16 mouse cellular contexts compared by ENCODE assay signal in the genomic region with DNA sequence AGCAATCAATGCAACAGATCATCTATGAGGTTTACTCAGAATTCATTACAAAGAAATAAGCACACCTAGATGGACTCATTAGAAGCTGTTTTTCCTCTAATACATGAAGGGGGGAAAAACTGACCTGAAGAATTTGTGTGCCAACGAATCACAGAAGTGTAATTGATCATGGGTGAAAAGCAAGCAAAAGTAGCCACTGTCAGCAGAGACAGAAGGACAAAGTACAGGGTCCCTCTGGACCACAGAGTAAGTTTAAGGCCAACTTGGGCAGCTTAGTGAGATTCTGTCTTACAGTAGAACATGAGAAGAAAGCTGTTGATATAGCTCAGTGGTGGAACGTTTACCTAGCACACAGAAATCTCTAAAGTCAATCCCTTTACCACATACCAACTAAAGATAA.
"Had no signal": no experiment of that assay in that cellular context is flagged by ENCODE, and none has a peak within 500 bp of the region (broad histone marks: within the 10 kb centered on the region; RNA-seq: fewer than 3 reads in every experiment).

No protein-coding gene starts in this region.

- H3K27me3 ChIP-seq: neural tube, embryonic 13.5 days; neural tube, embryonic 15.5 days; stomach, embryonic 15.5 days had no signal

- H3K4me2 ChIP-seq: neural tube, embryonic 13.5 days; neural tube, embryonic 15.5 days; stomach, embryonic 15.5 days had no signal

- H3K4me1 ChIP-seq: neural tube, embryonic 13.5 days; neural tube, embryonic 15.5 days; stomach, embryonic 15.5 days had no signal

- H3K4me3 ChIP-seq: neural tube, embryonic 13.5 days; neural tube, embryonic 15.5 days; stomach, embryonic 15.5 days had no signal

- DNase-seq: retina, postnatal 1 day; right cerebral cortex, adult 18-20 months; right cerebral cortex, postnatal 14 days; right cerebral cortex, postnatal 25 days; right cerebral cortex, postnatal 4 days; spleen, adult 18-20 months; thymus, adult 18-20 months; thymus, adult 2 months; thymus, postnatal 14 days; thymus, postnatal 25 days; thymus, postnatal 36 days; thymus, postnatal 4 days had no signal

- H3K36me3 ChIP-seq: neural tube, embryonic 13.5 days; neural tube, embryonic 15.5 days; stomach, embryonic 15.5 days had no signal

- H3K27ac ChIP-seq: neural tube, embryonic 13.5 days; neural tube, embryonic 15.5 days; stomach, embryonic 15.5 days; stomach, postnatal 0 days had no signal

- H3K9ac ChIP-seq: neural tube, embryonic 13.5 days; neural tube, embryonic 15.5 days; stomach, embryonic 15.5 days had no signal

- H3K9me3 ChIP-seq: neural tube, embryonic 13.5 days; neural tube, embryonic 15.5 days; stomach, embryonic 15.5 days had no signal
